Mouse (Mus musculus) cerebellum, adult 8-10 months (tissue): ENCODE results near the gene Fkbp8.
A peak's percentile ranks its signal among the peaks of the same experiment; 100 is the strongest.

Experiments used
- DNase-seq: peaks from one replicate; pipeline ENCODE4 v3.0.0; 2022

The Fkbp8 gene

DNA sequence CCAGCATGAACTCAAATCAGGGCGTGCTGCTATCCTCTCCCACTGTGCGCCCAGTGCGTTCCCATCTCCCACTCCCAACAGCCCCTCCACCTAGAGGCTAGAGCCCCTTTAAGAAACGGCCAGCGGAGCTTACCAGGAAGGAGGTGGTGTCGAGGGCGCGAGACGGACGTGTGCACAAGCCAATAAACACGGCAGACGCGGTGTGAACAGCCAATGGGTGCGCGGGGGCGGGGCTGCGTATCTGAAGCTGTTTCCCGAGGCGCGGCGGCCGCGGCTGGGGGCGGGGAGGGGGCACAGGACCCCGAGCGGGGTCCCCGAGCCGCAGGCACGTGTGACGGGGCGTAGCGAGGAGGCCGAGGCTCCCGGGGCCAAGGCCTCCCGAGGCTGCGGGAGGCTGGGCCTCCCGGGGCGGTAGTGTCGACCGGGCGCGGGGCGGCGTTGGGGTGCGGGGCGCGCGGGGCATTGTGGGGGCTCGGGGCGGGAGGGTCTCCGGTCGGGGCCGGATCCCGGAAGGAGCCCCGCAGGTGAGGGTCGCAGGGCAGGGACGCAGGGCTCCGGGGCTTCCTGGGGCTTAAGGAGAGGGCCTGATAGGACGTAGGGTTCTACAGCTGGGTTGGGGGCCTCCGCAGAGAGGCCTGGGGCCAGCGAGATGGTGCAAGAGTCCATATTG lies at the start of gene Fkbp8, which contains the start of gene Kxd1:
Fkbp8 (plus strand) TSS at position 213 of the 670 bp plus-strand sequence.
Kxd1 (minus strand) TSS at position 445 of the 670 bp plus-strand sequence.
- DNase-seq, result peak; percentile 99

DNA sequence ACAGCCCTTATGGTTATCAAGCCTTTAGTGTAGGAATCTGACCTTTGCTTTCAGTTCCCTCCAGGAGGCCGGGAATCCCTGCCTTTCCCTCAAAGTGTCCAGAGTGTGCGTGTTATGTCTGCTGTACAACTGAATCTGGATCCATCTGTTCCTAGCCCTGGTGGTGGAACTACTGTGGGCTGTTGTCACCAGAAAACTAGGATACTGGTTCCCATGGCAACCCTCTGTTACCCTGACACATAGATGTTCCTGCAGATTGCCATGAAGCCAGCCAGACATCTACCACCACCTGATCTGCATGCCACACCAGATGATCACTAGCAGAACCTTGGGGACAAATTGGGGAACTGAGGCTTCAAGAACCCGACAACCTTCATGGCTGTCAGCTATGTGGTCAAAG lies 45.6 kb upstream of the Fkbp8 start:
- no peak for DNase-seq

DNA sequence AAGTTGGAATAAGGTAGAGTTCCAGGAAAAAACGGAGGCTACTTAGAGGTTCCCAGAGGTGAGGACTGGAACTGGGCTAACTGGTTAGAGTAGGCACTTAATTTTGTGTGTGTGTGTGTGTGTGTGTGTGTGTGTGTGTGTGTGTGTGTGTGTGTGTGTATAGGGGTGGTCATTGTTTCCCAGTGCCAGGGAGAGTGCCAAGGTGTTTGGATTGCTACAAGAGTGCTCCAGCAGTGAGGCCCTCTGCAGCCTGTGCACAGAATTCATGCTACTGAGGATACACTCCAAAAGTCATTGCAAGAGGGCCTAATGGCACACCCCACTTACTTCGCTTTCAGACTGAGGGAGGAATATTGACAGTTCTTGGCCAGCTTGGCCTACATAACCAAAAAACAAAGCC lies 44.6 kb upstream of the Fkbp8 start:
- no peak for DNase-seq

GRCm38 (mm10) chr8:70486191-70486681 lies 41.3 kb upstream of the Fkbp8 start:
- DNase-seq, result peak; percentile 65

- DNase-seq, result peak; percentile 74
Measured at GRCm38 (mm10) chr8:70486941-70487520, 40.5 kb upstream of the Fkbp8 start, which contains the start of gene Tmem59l. Gene Tmem59l (minus strand): TSS chr8:70487358.

DNA sequence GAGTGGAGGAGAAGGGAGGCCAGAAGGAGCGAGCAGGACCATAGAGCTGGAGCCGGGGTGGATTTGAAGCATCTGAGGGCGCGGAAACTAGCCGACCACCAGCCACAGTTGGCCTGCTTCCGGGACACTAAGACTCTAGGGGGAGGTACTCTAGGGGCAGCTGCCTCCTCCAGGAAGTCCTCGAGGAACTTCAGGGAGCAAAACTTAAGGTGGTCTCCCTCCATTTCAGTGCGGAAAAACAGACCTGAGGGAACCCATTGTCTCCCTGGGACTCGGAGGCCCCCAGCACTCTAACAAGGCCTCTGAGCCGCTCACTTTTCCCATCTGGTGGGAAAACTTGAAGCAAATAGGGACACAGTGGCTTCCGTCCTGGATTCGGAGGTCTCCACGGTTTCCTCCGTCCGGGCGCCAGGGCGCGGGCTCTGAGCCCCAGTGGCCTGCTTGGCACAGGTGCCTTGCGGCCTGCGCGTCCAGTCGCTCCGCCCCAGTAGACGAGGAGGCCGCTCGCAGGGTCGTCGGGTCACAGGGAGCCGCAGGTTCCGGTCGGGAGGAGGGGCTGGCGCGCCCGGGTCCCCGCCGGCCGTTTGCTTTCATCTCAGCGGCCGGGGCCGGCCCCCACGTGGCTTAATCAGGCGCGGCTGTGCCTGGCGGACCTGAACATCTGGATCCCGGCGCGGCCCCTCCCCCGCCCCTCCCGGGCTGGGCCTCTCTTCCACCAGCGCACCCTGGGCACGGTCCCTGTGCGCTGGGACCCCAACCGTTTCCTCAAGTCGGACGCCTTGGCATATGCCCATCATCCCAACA lies 39.3 kb upstream of the Fkbp8 start:
- DNase-seq, result no peak

DNA sequence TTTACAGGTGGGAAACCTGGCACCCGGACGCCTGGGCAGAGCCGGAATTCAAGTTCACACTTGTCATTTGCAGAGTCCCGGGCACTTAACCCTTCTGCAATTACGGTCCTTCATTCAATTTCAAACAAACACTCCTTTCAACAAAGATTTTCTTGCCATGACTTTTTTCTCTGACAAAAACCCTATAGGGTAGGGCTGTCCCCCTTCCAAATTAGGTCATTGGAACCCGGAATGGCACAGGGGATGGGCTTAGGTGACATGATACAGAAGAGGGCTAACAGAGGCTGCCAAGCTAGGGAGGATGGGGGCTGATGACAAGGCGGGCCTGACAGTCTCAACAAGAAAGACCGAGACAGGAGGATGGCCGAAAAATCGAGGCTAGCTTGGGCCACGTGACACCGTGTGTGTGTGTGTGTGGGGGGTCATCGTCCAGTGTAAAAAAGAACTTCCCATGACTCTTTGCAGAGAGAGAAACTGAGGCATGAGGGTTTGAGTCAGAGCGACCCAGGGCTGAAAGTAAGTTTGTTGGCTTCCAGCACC lies 38.5 kb upstream of the Fkbp8 start:
- no peak for DNase-seq

DNA sequence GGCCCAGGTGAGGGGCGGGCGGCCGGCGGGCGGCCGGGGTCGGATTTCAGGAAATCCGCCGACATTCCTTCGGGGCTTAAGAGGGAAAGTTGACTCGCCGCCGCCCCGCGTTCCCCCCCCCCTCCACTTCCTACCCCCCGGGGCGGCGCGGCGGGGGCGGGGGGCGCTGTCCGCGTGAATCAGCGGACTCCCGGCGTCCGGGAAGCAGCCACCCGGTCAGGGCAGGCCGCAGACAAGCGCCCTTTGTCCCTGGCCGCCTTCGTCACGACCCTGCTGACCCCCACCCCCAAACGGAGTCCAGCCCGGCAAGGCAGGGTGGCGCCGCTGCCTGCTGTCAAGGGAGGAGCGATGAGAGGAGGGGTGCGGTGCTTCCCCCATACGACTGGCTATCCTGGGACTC lies 37.9 kb upstream of the Fkbp8 start:
- no peak for DNase-seq

DNA sequence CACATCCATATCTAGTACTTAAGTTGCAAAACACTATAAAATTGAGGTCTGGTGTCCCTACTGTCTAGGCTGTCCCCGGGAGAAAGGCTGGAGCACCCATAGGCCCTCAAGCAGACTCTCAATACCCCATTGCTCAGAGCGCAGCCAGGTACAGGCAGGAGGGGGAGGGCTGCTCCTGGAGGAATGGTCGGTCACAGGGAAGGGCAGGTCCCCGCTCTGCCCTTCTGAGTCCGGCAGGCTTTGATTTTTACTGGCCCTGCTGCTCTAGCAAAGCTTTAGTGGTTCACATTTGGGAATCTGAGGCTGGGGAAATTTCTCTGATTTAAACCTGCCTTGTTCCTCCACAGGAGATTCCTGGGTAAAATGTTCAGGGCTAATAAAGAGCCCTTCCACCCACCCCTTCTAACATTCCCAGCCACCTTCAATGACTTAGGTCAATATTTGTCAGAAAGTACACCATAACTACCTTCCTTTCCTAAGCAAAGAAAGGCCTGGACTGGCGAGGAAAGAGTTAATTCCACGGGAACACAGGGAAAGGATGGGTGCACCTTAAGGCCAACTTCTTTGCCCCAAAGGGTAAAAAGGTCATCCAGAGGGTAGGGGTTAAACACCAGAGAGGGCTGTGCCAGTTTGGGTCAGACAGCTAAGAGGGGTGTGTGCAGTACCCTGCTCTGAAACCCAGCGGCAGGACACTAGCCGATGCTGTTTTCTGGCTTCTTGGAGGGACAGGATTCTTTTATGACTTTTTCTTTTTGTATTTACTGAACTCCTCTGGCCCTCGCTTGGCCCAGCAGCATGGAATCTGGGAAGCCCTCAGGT lies 37.3 kb upstream of the Fkbp8 start:
- DNase-seq, result no peak

- no peak for DNase-seq
Measured at GRCm38 (mm10) chr8:70490880-70491495, 36.5 kb upstream of the Fkbp8 start.

- no peak for DNase-seq
Measured at GRCm38 (mm10) chr8:70492664-70493640, 34.6 kb upstream of the Fkbp8 start, which contains the start of gene Crlf1. Gene Crlf1 (plus strand): TSS chr8:70493158.

DNA sequence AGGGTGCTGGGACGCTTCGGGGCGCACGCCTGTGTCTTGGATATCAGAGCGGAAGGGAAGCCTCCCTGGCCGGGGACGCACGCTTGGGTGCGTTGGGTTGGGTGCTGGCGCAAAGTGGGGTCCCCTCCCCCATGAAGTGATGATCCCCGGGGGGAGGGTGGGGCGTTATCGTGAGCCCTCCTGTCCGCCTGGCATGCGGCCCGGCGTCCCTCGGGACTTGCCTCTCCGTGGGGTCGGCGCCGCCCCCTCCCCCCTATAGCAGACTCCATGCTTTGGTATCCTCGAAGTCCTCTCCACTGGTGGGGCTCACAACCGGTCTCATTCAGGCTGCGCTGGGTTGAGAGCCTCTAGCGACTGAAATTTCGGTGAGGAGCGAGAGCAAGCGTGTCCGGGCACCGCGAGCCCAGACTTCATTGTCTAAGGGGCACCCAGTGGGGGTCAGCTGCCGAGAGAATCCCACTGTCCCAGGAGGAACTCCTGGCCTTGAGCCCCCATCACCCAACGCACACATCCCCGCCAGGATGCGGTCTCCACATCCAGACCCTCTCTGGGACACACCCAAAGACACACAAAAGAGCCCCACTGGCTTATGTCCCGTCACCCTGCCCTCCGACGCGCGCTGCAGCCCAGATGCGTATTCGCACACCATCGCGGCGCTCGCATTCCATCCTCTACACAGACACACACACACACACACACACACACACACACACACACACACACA lies 33.7 kb upstream of the Fkbp8 start:
- DNase-seq, result no peak

- no peak for DNase-seq
Measured at GRCm38 (mm10) chr8:70494416-70494945, 33.0 kb upstream of the Fkbp8 start.

DNA sequence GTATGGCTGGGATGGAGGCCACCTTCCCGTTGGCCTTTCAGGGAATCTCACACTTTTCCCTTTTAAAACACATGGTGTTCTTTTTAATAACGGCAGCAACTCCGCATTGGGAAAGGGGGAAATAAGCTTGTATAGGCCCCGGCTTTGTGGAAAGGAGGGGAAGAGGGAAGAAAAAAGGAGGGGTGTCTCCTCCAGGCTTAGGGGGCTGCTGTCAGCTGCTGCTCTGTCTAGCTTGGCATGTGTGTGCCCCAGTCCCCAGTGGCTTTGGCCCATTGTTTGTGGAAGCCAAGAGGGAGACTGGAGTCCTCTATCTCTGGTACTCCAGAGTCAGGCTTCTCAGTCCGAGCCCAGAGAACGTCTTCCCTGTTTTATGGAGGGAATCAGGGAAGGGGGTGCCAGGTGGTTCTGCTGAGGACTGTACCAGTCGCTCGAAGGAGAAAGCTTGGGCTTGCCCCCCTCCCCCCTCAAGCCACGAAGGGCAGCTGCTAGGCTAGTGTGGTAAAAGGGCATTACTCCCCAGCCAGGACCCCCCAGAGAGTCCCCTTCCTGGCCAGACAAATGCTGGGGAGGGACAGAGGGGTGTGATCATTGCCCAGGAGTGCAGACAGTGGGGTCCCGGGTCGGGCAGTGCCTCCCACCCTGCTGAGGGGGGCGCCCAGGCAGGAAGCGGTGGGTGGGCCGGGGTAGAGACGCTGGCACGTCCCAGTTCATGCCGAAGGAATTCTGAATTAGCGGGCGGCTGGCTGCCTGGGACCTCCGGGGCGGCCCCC lies 32.3 kb upstream of the Fkbp8 start:
- DNase-seq, result no peak

- DNase-seq, result no peak
Measured at GRCm38 (mm10) chr8:70495771-70496062, 31.8 kb upstream of the Fkbp8 start.

- DNase-seq, result peak; percentile 69
Measured at GRCm38 (mm10) chr8:70500386-70501301, 26.9 kb upstream of the Fkbp8 start.

DNA sequence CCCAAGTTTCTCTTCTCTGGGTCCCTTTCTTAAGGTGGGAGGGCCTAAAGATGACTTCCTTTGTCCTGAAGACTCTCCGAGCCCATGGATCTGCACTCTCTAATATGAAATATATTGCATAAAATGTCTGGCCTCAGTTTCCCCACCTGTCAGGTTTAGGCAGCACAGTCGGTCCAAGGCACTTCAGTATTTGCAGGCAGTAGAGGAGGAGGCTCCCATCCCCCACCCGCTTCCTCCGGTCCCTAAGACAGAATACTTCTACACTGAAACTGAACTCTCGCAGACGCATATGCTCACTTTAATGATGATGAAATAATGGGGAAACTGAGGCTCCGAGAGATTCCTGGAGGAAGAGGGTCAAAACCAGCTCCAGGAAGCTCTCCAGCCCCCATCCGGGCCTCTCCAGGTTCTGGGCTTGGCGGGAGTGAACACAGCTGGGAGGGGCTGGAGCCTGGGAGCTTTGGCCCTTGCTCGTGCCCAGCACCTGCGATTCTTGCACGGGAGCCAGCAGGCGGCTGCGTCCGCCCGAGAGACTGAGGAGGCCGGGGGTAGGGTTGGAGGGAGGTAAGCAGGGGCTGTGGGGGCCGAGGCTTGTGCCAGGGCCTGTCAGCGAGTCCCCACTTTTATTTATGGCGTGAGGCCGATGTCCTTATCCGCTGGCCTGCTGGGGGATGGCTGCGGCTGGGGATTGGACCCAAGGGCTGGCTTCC lies 25.5 kb upstream of the Fkbp8 start:
- DNase-seq, result peak; percentile 58
